Mouse (Mus musculus): ENCODE data around the gene Med13l. TPM values are rescaled to one million over a fixed set of nuclear protein-coding genes. Genes with fewer than 3 reads are reported as not detected.
A peak's percentile ranks its signal among the peaks of the same experiment; 100 is the strongest.

Gene Med13l
- polyA plus RNA-seq, 1 experiment from 2014 or later: 14.9 TPM

GRCm38 (mm10) chr5:118535130-118535529 lies 25.3 kb upstream of the Med13l start:
- no peak overlapping the region for H3K4me2 ChIP-seq (ENCODE audit: low read length)

GRCm38 (mm10) chr5:118538487-118538886 lies 22.0 kb upstream of the Med13l start:
- H3K27ac ChIP-seq (ENCODE audit: low read depth): no peak overlapping the region
- peaks cover 12% of the 10 kb centered on the region; the same call in 1 of the 2 replicates for H3K4me1 ChIP-seq (replicated peaks; ENCODE audit: control insufficient read depth, insufficient read depth, low read length)
- H3K36me3 ChIP-seq (ENCODE audit: control insufficient read depth, insufficient read depth, low read length): no peaks in the 10 kb centered on the region
- H3K4me3 ChIP-seq (ENCODE audit: low read depth, low read length): no peak overlapping the region
- no peak overlapping the region for H3K4me2 ChIP-seq (ENCODE audit: low read length)
- no peaks in the 10 kb centered on the region for H3K27me3 ChIP-seq (replicated peaks; ENCODE audit: control insufficient read depth, insufficient read depth, low read length)
- peaks cover 3% of the 10 kb centered on the region; the same call in 1 of the 2 replicates for H3K9me3 ChIP-seq (ENCODE audit: control insufficient read depth, low read length)
- H3K9ac ChIP-seq (ENCODE audit: low read length): no peak overlapping the region
- 40% methylated on average over 5 of the region's 5 CpGs for WGBS
- ATAC-seq (replicated peaks; ENCODE audit: low FRiP score, low TSS enrichment, low read depth) (no peak), DNase-seq (ENCODE audit: low spot score) (no peak)

More at GRCm38 (mm10) chr5:118535130-118535529, 25.3 kb upstream of the Med13l start:
- Histone ChIP-seq H3K27ac (ENCODE audit: low read depth) (peak overlapping the region; percentile 64), H3K27me3 (replicated peaks; ENCODE audit: control insufficient read depth, insufficient read depth, low read length) (no peaks in the 10 kb centered on the region), H3K4me1 (replicated peaks; ENCODE audit: control insufficient read depth, insufficient read depth, low read length) (peaks cover 16% of the 10 kb centered on the region; the same call in 1 of the 2 replicates), H3K4me3 (ENCODE audit: low read depth, low read length) (no peak overlapping the region), H3K36me3 (ENCODE audit: control insufficient read depth, insufficient read depth, low read length) (no peaks in the 10 kb centered on the region), H3K9me3 (ENCODE audit: control insufficient read depth, low read length) (no peaks in the 10 kb centered on the region), H3K9ac (ENCODE audit: low read length) (no peak overlapping the region)
- ATAC-seq (replicated peaks; ENCODE audit: low FRiP score, low TSS enrichment, low read depth) (no peak), DNase-seq (ENCODE audit: low spot score) (no peak)
- WGBS: 31% methylated on average over 8 of the region's 8 CpGs

- Histone ChIP-seq H3K9ac (ENCODE audit: low read length) (no peak overlapping the region), H3K4me3 (ENCODE audit: low read depth, low read length) (no peak overlapping the region), H3K36me3 (ENCODE audit: control insufficient read depth, insufficient read depth, low read length) (no peaks in the 10 kb centered on the region), H3K27me3 (replicated peaks; ENCODE audit: control insufficient read depth, insufficient read depth, low read length) (no peaks in the 10 kb centered on the region), H3K4me1 (replicated peaks; ENCODE audit: control insufficient read depth, insufficient read depth, low read length) (no peaks in the 10 kb centered on the region), H3K27ac (ENCODE audit: low read depth) (no peak overlapping the region), H3K9me3 (ENCODE audit: control insufficient read depth, low read length) (peaks cover 8% of the 10 kb centered on the region; the same call in 1 of the 2 replicates), H3K4me2 (ENCODE audit: low read length) (no peak overlapping the region)
- no peak for DNase-seq (ENCODE audit: low spot score)
- no peak for ATAC-seq (replicated peaks; ENCODE audit: low FRiP score, low TSS enrichment, low read depth)
- 76% methylated on average over 2 of the region's 2 CpGs for WGBS
Measured at GRCm38 (mm10) chr5:118543816-118544215, 16.7 kb upstream of the Med13l start.

- peaks cover 5% of the 10 kb centered on the region; the same call in 1 of the 2 replicates for H3K9me3 ChIP-seq (ENCODE audit: control insufficient read depth, low read length)
- no peak overlapping the region for H3K4me2 ChIP-seq (ENCODE audit: low read length)
- WGBS: 59% methylated on average over 5 of the region's 5 CpGs
- H3K27me3 ChIP-seq (replicated peaks; ENCODE audit: control insufficient read depth, insufficient read depth, low read length): no peaks in the 10 kb centered on the region
- no peak overlapping the region for H3K27ac ChIP-seq (ENCODE audit: low read depth)
- DNase-seq (ENCODE audit: low spot score) (no peak), ATAC-seq (replicated peaks; ENCODE audit: low FRiP score, low TSS enrichment, low read depth) (no peak)
- no peak overlapping the region for H3K4me3 ChIP-seq (ENCODE audit: low read depth, low read length)
- no peak overlapping the region for H3K9ac ChIP-seq (ENCODE audit: low read length)
- no peaks in the 10 kb centered on the region for H3K36me3 ChIP-seq (ENCODE audit: control insufficient read depth, insufficient read depth, low read length)
- no peaks in the 10 kb centered on the region for H3K4me1 ChIP-seq (replicated peaks; ENCODE audit: control insufficient read depth, insufficient read depth, low read length)
Measured at GRCm38 (mm10) chr5:118550493-118550892, 10.0 kb upstream of the Med13l start.

- H3K27me3 ChIP-seq (replicated peaks; ENCODE audit: control insufficient read depth, insufficient read depth, low read length): no peaks in the 10 kb centered on the region
- H3K9me3 ChIP-seq (ENCODE audit: control insufficient read depth, low read length): no peaks in the 10 kb centered on the region
- H3K4me3 ChIP-seq (ENCODE audit: low read depth, low read length): no peak overlapping the region
- H3K36me3 ChIP-seq (ENCODE audit: control insufficient read depth, insufficient read depth, low read length): no peaks in the 10 kb centered on the region
- H3K27ac ChIP-seq (ENCODE audit: low read depth): no peak overlapping the region
- H3K9ac ChIP-seq (ENCODE audit: low read length): no peak overlapping the region
- DNase-seq (ENCODE audit: low spot score) (no peak), ATAC-seq (replicated peaks; ENCODE audit: low FRiP score, low TSS enrichment, low read depth) (no peak)
- no peak overlapping the region for H3K4me2 ChIP-seq (ENCODE audit: low read length)
- H3K4me1 ChIP-seq (replicated peaks; ENCODE audit: control insufficient read depth, insufficient read depth, low read length): 0 out of 2 replicates have a peak, but pooled peaks cover 8% of the 10 kb centered on the region
Measured at GRCm38 (mm10) chr5:118553290-118553689, 7.2 kb upstream of the Med13l start.

- Histone ChIP-seq H3K27ac (ENCODE audit: low read depth) (no peak overlapping the region), H3K9ac (ENCODE audit: low read length) (no peak overlapping the region), H3K4me3 (ENCODE audit: low read depth, low read length) (no peak overlapping the region), H3K4me1 (replicated peaks; ENCODE audit: control insufficient read depth, insufficient read depth, low read length) (0 out of 2 replicates have a peak, but pooled peaks cover 10% of the 10 kb centered on the region), H3K36me3 (ENCODE audit: control insufficient read depth, insufficient read depth, low read length) (no peaks in the 10 kb centered on the region), H3K9me3 (ENCODE audit: control insufficient read depth, low read length) (no peaks in the 10 kb centered on the region), H3K27me3 (replicated peaks; ENCODE audit: control insufficient read depth, insufficient read depth, low read length) (no peaks in the 10 kb centered on the region), H3K4me2 (ENCODE audit: low read length) (no peak overlapping the region)
- WGBS: 95% methylated on average over 4 of the region's 4 CpGs
- ATAC-seq (replicated peaks; ENCODE audit: low FRiP score, low TSS enrichment, low read depth): no peak
- DNase-seq (ENCODE audit: low spot score): no peak
Measured at GRCm38 (mm10) chr5:118555305-118555704, 5.2 kb upstream of the Med13l start.

- H3K4me1 ChIP-seq (replicated peaks; ENCODE audit: control insufficient read depth, insufficient read depth, low read length): 0 out of 2 replicates have a peak, but pooled peaks cover 10% of the 10 kb centered on the region
- 20% methylated on average over 12 of the region's 12 CpGs for WGBS
- H3K27ac ChIP-seq (ENCODE audit: low read depth): no peak overlapping the region
- no peak for DNase-seq (ENCODE audit: low spot score)
- no peak for ATAC-seq (replicated peaks; ENCODE audit: low FRiP score, low TSS enrichment, low read depth)
- H3K36me3 ChIP-seq (ENCODE audit: control insufficient read depth, insufficient read depth, low read length): no peaks in the 10 kb centered on the region
- no peak overlapping the region for H3K4me2 ChIP-seq (ENCODE audit: low read length)
- no peak overlapping the region for H3K4me3 ChIP-seq (ENCODE audit: low read depth, low read length)
- H3K27me3 ChIP-seq (replicated peaks; ENCODE audit: control insufficient read depth, insufficient read depth, low read length): no peaks in the 10 kb centered on the region
- no peak overlapping the region for H3K9ac ChIP-seq (ENCODE audit: low read length)
- no peaks in the 10 kb centered on the region for H3K9me3 ChIP-seq (ENCODE audit: control insufficient read depth, low read length)
Measured at GRCm38 (mm10) chr5:118556387-118556937, 4.0 kb upstream of the Med13l start.

- WGBS: 77% methylated on average over 6 of the region's 6 CpGs
- Histone ChIP-seq H3K27ac (ENCODE audit: low read depth) (no peak overlapping the region), H3K36me3 (ENCODE audit: control insufficient read depth, insufficient read depth, low read length) (no peaks in the 10 kb centered on the region), H3K4me3 (ENCODE audit: low read depth, low read length) (no peak overlapping the region), H3K4me1 (replicated peaks; ENCODE audit: control insufficient read depth, insufficient read depth, low read length) (peaks cover 24% of the 10 kb centered on the region), H3K27me3 (replicated peaks; ENCODE audit: control insufficient read depth, insufficient read depth, low read length) (no peaks in the 10 kb centered on the region), H3K9ac (ENCODE audit: low read length) (no peak overlapping the region), H3K4me2 (ENCODE audit: low read length) (no peak overlapping the region), H3K9me3 (ENCODE audit: control insufficient read depth, low read length) (no peaks in the 10 kb centered on the region)
- no peak for DNase-seq (ENCODE audit: low spot score)
- no peak for ATAC-seq (replicated peaks; ENCODE audit: low FRiP score, low TSS enrichment, low read depth)
Measured at GRCm38 (mm10) chr5:118558841-118559240, 1.6 kb upstream of the Med13l start.
